8 mouse cellular contexts compared by ENCODE assay signal in the genomic region with DNA sequence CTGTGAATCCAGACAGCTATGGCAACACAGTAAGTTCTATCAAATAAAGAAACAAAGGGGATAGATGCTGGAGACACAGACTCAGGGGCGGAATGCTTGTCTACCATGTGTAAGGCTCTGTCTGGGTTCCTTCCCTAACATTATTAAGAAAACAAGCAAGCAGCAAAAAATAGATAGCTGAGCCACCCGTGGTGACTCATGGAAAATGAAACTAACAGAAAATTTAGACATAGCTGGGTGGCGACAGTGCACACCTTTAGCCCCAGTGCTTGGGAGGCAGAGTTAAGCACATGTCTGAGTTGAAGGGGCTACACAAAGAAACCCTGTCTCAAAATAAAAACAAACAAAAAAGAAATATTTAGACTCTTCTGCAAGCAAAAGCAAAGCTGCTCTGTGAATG. TPM values are rescaled to one million over a fixed set of nuclear protein-coding genes. Genes with fewer than 3 reads are reported as not detected.
A peak's percentile ranks its signal among the peaks of the same experiment; 100 is the strongest.
DNase-seq lines count a peak whose midpoint lies in the region; ATAC-seq and TF ChIP-seq lines count a peak whose summit lies in the region.

No protein-coding gene starts in this region.

- no peak for TF ChIP-seq CTCF in brain, embryonic 14.5 days (IDR thresholded peaks at IDR 0.05; ENCODE audit: borderline replicate concordance, extremely low read depth, insufficient read depth, insufficient read length)

- intact Hi-C loops in gastrocnemius, postnatal 14 days (cut with DNase I; ENCODE audit: low total_unique reads) = no loop called here

- H3K9me3 ChIP-seq in midbrain, embryonic 11.5 days (ENCODE audit: control insufficient read depth, low read length) = no peaks in the 10 kb centered on the region
- no peaks in the 10 kb centered on the region for H3K9me3 ChIP-seq in midbrain, embryonic 15.5 days
- H3K9me3 ChIP-seq in hindbrain, embryonic 15.5 days = no peaks in the 10 kb centered on the region

- no peak overlapping the region for H3K27ac ChIP-seq in midbrain, embryonic 11.5 days (ENCODE audit: low read depth, low read length)
- H3K27ac ChIP-seq in midbrain, embryonic 15.5 days = no peak overlapping the region
- no peak overlapping the region for H3K27ac ChIP-seq in hindbrain, embryonic 15.5 days (replicated peaks)

- H3K27me3 ChIP-seq in midbrain, embryonic 11.5 days (ENCODE audit: control insufficient read depth, insufficient read depth, low read length) = no peaks in the 10 kb centered on the region
- no peaks in the 10 kb centered on the region for H3K27me3 ChIP-seq in midbrain, embryonic 15.5 days (replicated peaks)
- H3K27me3 ChIP-seq in hindbrain, embryonic 15.5 days = no peaks in the 10 kb centered on the region

- 72% methylated on average over 3 of the region's 3 CpGs for WGBS in midbrain, embryonic 11.5 days
- WGBS in midbrain, embryonic 15.5 days = 58% methylated on average over 3 of the region's 3 CpGs
- WGBS in hindbrain, embryonic 15.5 days = 59% methylated on average over 3 of the region's 3 CpGs

- TF ChIP-seq POLR2A in brain, embryonic 14.5 days (IDR thresholded peaks at IDR 0.05; ENCODE audit: borderline replicate concordance, extremely low read depth, insufficient read depth, insufficient read length, poor library complexity, severe bottlenecking) = no peak

- DNase-seq in midbrain, embryonic 11.5 days (ENCODE audit: low spot score, missing footprints) = no peak
- peak; percentile 18 for DNase-seq in brain, embryonic 14.5 days (ENCODE audit: low read depth)
- peak; percentile 41 to 45 for DNase-seq in natural killer cell, adult 2 months (ENCODE audit: low spot score in 2 of 2)
- DNase-seq in urinary bladder, postnatal 36 days (ENCODE audit: low spot score in 2 of 2) = no peak
- DNase-seq in frontal cortex, postnatal 10 days (ENCODE audit: low spot score in 2 of 2) = no peak
- no peak for DNase-seq in gastrocnemius, postnatal 14 days

- H3K4me1 ChIP-seq in midbrain, embryonic 11.5 days (ENCODE audit: control insufficient read depth, insufficient read depth, low read length) = peaks cover 19% of the 10 kb centered on the region
- peaks cover 17% of the 10 kb centered on the region; the same call in 1 of the 2 replicates for H3K4me1 ChIP-seq in midbrain, embryonic 15.5 days
- H3K4me1 ChIP-seq in hindbrain, embryonic 15.5 days (replicated peaks) = peaks cover 15% of the 10 kb centered on the region

- no peak for ATAC-seq in midbrain, embryonic 11.5 days (ENCODE audit: low FRiP score)
- no peak for ATAC-seq in midbrain, embryonic 15.5 days (replicated peaks)
- no peak for ATAC-seq in hindbrain, embryonic 15.5 days (ENCODE audit: low FRiP score, low read depth)

- peak overlapping the region; percentile 47 for H3K4me2 ChIP-seq in midbrain, embryonic 11.5 days
- H3K4me2 ChIP-seq in midbrain, embryonic 15.5 days = no peak overlapping the region
- H3K4me2 ChIP-seq in hindbrain, embryonic 15.5 days = peak overlapping the region; percentile 20; the same call in 1 of the 2 replicates

- peak overlapping the region; percentile 75 for H3K4me3 ChIP-seq in midbrain, embryonic 11.5 days (ENCODE audit: low read depth, low read length)
- H3K4me3 ChIP-seq in midbrain, embryonic 15.5 days = no peak overlapping the region
- no peak overlapping the region for H3K4me3 ChIP-seq in hindbrain, embryonic 15.5 days

- H3K9ac ChIP-seq in midbrain, embryonic 11.5 days (ENCODE audit: low read length) = peak overlapping the region; percentile 32; the same call in 1 of the 2 replicates
- H3K9ac ChIP-seq in midbrain, embryonic 15.5 days = no peak overlapping the region
- no peak overlapping the region for H3K9ac ChIP-seq in hindbrain, embryonic 15.5 days

- peaks cover 16% of the 10 kb centered on the region; the same call in 1 of the 2 replicates for H3K36me3 ChIP-seq in midbrain, embryonic 11.5 days (ENCODE audit: control insufficient read depth, insufficient read depth, low read length)
- H3K36me3 ChIP-seq in midbrain, embryonic 15.5 days (replicated peaks) = 0 out of 2 replicates have a peak, but pooled peaks cover 9% of the 10 kb centered on the region
- peaks cover 18% of the 10 kb centered on the region for H3K36me3 ChIP-seq in hindbrain, embryonic 15.5 days

RNA-seq across cellular contexts. Expression of a gene that starts 2.0 kb away (rescaled TPM):
- 315 and 320 TPM in 2 replicates for polyA plus RNA-seq in midbrain, embryonic 11.5 days (2014; fragmentation: Nextera tagmentation; extraction: Ambion mirVana)
- 52.6 and 59.2 TPM in 2 replicates for polyA plus RNA-seq in midbrain, embryonic 15.5 days (2015; fragmentation: Nextera tagmentation; extraction: Ambion mirVana)
- polyA plus RNA-seq in brain, embryonic 14.5 days (2012; rRNA removed) = 60.3 and 70.2 TPM in 2 replicates
- polyA plus RNA-seq in hindbrain, embryonic 15.5 days (2015; fragmentation: Nextera tagmentation; extraction: Ambion mirVana) = 74.1 and 75.5 TPM in 2 replicates
- total RNA-seq in gastrocnemius, postnatal 14 days (2021) = 1 to 10 TPM; 6.6 to 9.7 TPM

RNA-seq across cellular contexts. Expression of a gene that starts 29.3 kb away (rescaled TPM):
- 0.40 TPM in 1 of 2 replicates, not detected in the other for polyA plus RNA-seq in midbrain, embryonic 11.5 days (2014; fragmentation: Nextera tagmentation; extraction: Ambion mirVana)
- polyA plus RNA-seq in midbrain, embryonic 15.5 days (2015; fragmentation: Nextera tagmentation; extraction: Ambion mirVana) = 0.10 and 0.20 TPM in 2 replicates
- 0.21 and 0.25 TPM in 2 replicates for polyA plus RNA-seq in brain, embryonic 14.5 days (2012; rRNA removed)
- 0.27 and 0.37 TPM in 2 replicates for polyA plus RNA-seq in hindbrain, embryonic 15.5 days (2015; fragmentation: Nextera tagmentation; extraction: Ambion mirVana)
- not detected for total RNA-seq in gastrocnemius, postnatal 14 days (2021)

RNA-seq across cellular contexts. Expression of a gene that starts 59.7 kb away (rescaled TPM):
- 126 and 148 TPM in 2 replicates for polyA plus RNA-seq in midbrain, embryonic 11.5 days (2014; fragmentation: Nextera tagmentation; extraction: Ambion mirVana)
- polyA plus RNA-seq in midbrain, embryonic 15.5 days (2015; fragmentation: Nextera tagmentation; extraction: Ambion mirVana) = 105 and 106 TPM in 2 replicates
- polyA plus RNA-seq in brain, embryonic 14.5 days (2012; rRNA removed) = 47.7 and 55.3 TPM in 2 replicates
- 137 and 139 TPM in 2 replicates for polyA plus RNA-seq in hindbrain, embryonic 15.5 days (2015; fragmentation: Nextera tagmentation; extraction: Ambion mirVana)
- total RNA-seq in gastrocnemius, postnatal 14 days (2021) = 10 to 100 TPM; 68.7 to 70.2 TPM

Comparison
In these comparisons a context has a peak if more than half of its experiments do, and no peak if none do; other contexts are left out.
1. DNase-seq: peak in brain, embryonic 14.5 days (single experiment) and natural killer cell, adult 2 months (2 of 2); none in midbrain, embryonic 11.5 days (single experiment), urinary bladder, postnatal 36 days (0 of 2), frontal cortex, postnatal 10 days (0 of 2) and gastrocnemius, postnatal 14 days (single experiment).